Mouse (Mus musculus): ENCODE measurements around the gene Hspa1b. TPM values are rescaled to one million over a fixed set of nuclear protein-coding genes. Genes with fewer than 3 reads are reported as not detected.

Hspa1b gene
- total RNA-seq, 1 experiment from 2014 or later: 18.4 TPM

- no peak for ATAC-seq (replicated peaks in 1 of 2; ENCODE audit: insufficient read depth in 1 of 2, low FRiP score in 2 of 2, low TSS enrichment in 1 of 2, low read depth in 1 of 2, poor library complexity in 2 of 2, severe bottlenecking in 2 of 2)
These were observed 44.9 kb downstream of the Hspa1b start, which contains the start of gene Slc44a4 for GRCm38 (mm10) chr17:34913930-34914665. Slc44a4 (plus strand) TSS chr17:34914466.

GRCm38 (mm10) chr17:34911945-34912351 is 47.1 kb downstream of the Hspa1b start:
- ATAC-seq (replicated peaks in 1 of 2; ENCODE audit: insufficient read depth in 1 of 2, low FRiP score in 2 of 2, low TSS enrichment in 1 of 2, low read depth in 1 of 2, poor library complexity in 2 of 2, severe bottlenecking in 2 of 2): peak; percentile 50 to 79

GRCm38 (mm10) chr17:34910982-34911381 is 48.1 kb downstream of the Hspa1b start:
- ATAC-seq (replicated peaks in 1 of 2; ENCODE audit: insufficient read depth in 1 of 2, low FRiP score in 2 of 2, low TSS enrichment in 1 of 2, low read depth in 1 of 2, poor library complexity in 2 of 2, severe bottlenecking in 2 of 2): no peak

Other genes with a start within 250 kb of the Hspa1b start
- 1.0 and 1.4 TPM in 2 replicates for gene C4b, start 215.4 kb downstream of the Hspa1b start, total RNA-seq (2017)
- not detected in 2 replicates for gene Cyp21a1, start 154.7 kb downstream of the Hspa1b start, total RNA-seq (2017)
- gene Stk19, start 122.3 kb downstream of the Hspa1b start, total RNA-seq (2017): 26.7 and 35.4 TPM in 2 replicates
- gene Dxo, start 122.2 kb downstream of the Hspa1b start, total RNA-seq (2017): 16.4 and 18.6 TPM in 2 replicates
- gene Skiv2l, start 109.0 kb downstream of the Hspa1b start, total RNA-seq (2017): 44.0 and 55.5 TPM in 2 replicates
- gene Nelfe, start 108.8 kb downstream of the Hspa1b start, total RNA-seq (2017): 40.6 and 41.3 TPM in 2 replicates
- not detected in 2 replicates for gene Cfb, start 96.7 kb downstream of the Hspa1b start, total RNA-seq (2017)
- gene Zbtb12, start 79.8 kb downstream of the Hspa1b start, total RNA-seq (2017): 11.3 and 15.1 TPM in 2 replicates
- gene Gm20547, start 77.2 kb downstream of the Hspa1b start, total RNA-seq (2017): not detected in 2 replicates
- gene C2, start 61.0 kb downstream of the Hspa1b start, total RNA-seq (2017): 3.3 TPM in 1 of 2 replicates, not detected in the other
- 106 and 109 TPM in 2 replicates for gene Ehmt2, start 60.8 kb downstream of the Hspa1b start, total RNA-seq (2017)
- 0.19 TPM in 1 of 2 replicates, not detected in the other for gene Slc44a4, start 44.8 kb downstream of the Hspa1b start, total RNA-seq (2017)
- 6.9 and 12.1 TPM in 2 replicates for gene Neu1, start 28.0 kb downstream of the Hspa1b start, total RNA-seq (2017)
- gene Gm20481, start 10.7 kb upstream of the Hspa1b start, total RNA-seq (2017): 1.1 TPM in 1 of 2 replicates, not detected in the other
- 16.3 and 22.9 TPM in 2 replicates for gene Hspa1a, start 12.9 kb upstream of the Hspa1b start, total RNA-seq (2017)
- gene Hspa1l, start 13.5 kb upstream of the Hspa1b start, total RNA-seq (2017): 0.05 TPM in 1 of 2 replicates, not detected in the other
- gene Lsm2, start 22.6 kb upstream of the Hspa1b start, total RNA-seq (2017): 28.5 and 39.0 TPM in 2 replicates
- 228 and 415 TPM in 2 replicates for gene Vars, start 41.7 kb upstream of the Hspa1b start, total RNA-seq (2017)
- 0.38 and 0.45 TPM in 2 replicates for gene Vwa7, start 57.3 kb upstream of the Hspa1b start, total RNA-seq (2017)
- gene Sapcd1, start 68.8 kb upstream of the Hspa1b start, total RNA-seq (2017): 1.7 TPM in 1 of 2 replicates, not detected in the other
- gene Msh5, start 87.5 kb upstream of the Hspa1b start, total RNA-seq (2017): 3.7 and 7.9 TPM in 2 replicates
- 294 and 299 TPM in 2 replicates for gene Clic1, start 90.7 kb upstream of the Hspa1b start, total RNA-seq (2017)
- gene Ddah2, start 99.8 kb upstream of the Hspa1b start, total RNA-seq (2017): 27.4 and 32.3 TPM in 2 replicates
- not detected in 2 replicates for gene Ly6g6c, start 106.2 kb upstream of the Hspa1b start, total RNA-seq (2017)
- gene Mpig6b, start 106.9 kb upstream of the Hspa1b start, total RNA-seq (2017): not detected in 2 replicates
- gene Ly6g6e, start 117.7 kb upstream of the Hspa1b start, total RNA-seq (2017): not detected in 2 replicates
- not detected in 2 replicates for gene Ly6g6d, start 118.8 kb upstream of the Hspa1b start, total RNA-seq (2017)
- not detected in 2 replicates for gene Ly6g6f, start 126.4 kb upstream of the Hspa1b start, total RNA-seq (2017)
- 25.9 and 30.0 TPM in 2 replicates for gene Abhd16a, start 130.0 kb upstream of the Hspa1b start, total RNA-seq (2017)
- gene Ly6g5c, start 149.0 kb upstream of the Hspa1b start, total RNA-seq (2017): not detected in 2 replicates
- gene Ly6g5b, start 156.2 kb upstream of the Hspa1b start, total RNA-seq (2017): 1.6 TPM in 1 of 2 replicates, not detected in the other
- 31.2 and 35.1 TPM in 2 replicates for gene Gpank1, start 162.2 kb upstream of the Hspa1b start, total RNA-seq (2017)
- gene Csnk2b, start 162.8 kb upstream of the Hspa1b start, total RNA-seq (2017): 250 and 330 TPM in 2 replicates
- 6.1 and 6.3 TPM in 2 replicates for gene D17H6S53E, start 167.1 kb upstream of the Hspa1b start, total RNA-seq (2017)
- gene Apom, start 172.8 kb upstream of the Hspa1b start, total RNA-seq (2017): 0.38 TPM in 1 of 2 replicates, not detected in the other
- gene Bag6, start 175.9 kb upstream of the Hspa1b start, total RNA-seq (2017): 109 and 121 TPM in 2 replicates
- 61.3 and 65.9 TPM in 2 replicates for gene Prrc2a, start 205.7 kb upstream of the Hspa1b start, total RNA-seq (2017)
- gene Aif1, start 216.8 kb upstream of the Hspa1b start, total RNA-seq (2017): 1.8 TPM in 1 of 2 replicates, not detected in the other
- gene Lst1, start 229.2 kb upstream of the Hspa1b start, total RNA-seq (2017): 85.1 and 145 TPM in 2 replicates
- 31.4 and 64.0 TPM in 2 replicates for gene Ltb, start 235.2 kb upstream of the Hspa1b start, total RNA-seq (2017)
- 22.3 and 44.4 TPM in 2 replicates for gene Tnf, start 242.8 kb upstream of the Hspa1b start, total RNA-seq (2017)
- gene Lta, start 246.1 kb upstream of the Hspa1b start, total RNA-seq (2017): not detected in 2 replicates

All from hematopoietic stem cell, adult 5-6 weeks (primary cell).